Mouse (Mus musculus) E14TG2a.4 (cell line): Measurements from ENCODE around the gene Pou2f2.

Source experiments
- CTCF ChIP-seq: conservative IDR thresholded peaks from 2 replicates; pipeline ENCODE4 v1.5.1; 2014; ENCODE audit warnings: low read length
- POU5F1 ChIP-seq: IDR thresholded peaks from 2 replicates; pipeline ENCODE4 v1.6.1; 2014; ENCODE audit warnings: low read length, borderline replicate concordance

DNA sequence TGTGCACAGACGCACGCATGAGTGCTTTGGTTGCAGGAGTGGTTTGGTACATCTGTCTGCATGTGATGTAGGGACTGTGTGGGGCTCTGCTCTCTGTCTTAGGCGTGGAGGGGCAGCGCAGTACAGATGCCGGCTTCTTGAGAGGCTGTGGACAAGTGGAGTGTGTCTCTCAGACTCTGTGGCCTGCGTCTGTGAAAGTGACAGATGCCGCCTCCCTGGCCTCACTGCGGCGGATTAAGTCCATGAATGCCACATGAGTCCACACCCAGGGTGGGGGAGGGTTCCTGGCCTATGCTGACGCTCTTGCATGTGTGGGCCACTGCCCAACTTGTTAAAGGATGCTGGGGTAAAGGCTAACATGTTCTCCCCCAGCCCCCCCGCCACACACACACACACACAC lies 5.2 kb downstream of the Pou2f2 start:
- TF ChIP-seq CTCF (no peak), POU5F1 (no peak)
